Mouse (Mus musculus): ENCODE measurements around the gene Mc3r. TPM values are rescaled to one million over a fixed set of nuclear protein-coding genes. Genes with fewer than 3 reads are reported as not detected.
A peak's percentile ranks its signal among the peaks of the same experiment; 100 is the strongest.

The Mc3r gene
- polyA plus RNA-seq, 1 experiment from 2014 or later = 0.64 TPM

- Histone ChIP-seq H3K36me3 (ENCODE audit: control insufficient read depth, insufficient read depth, low read length) (no peaks in the 10 kb centered on the region), H3K4me3 (ENCODE audit: low read depth, low read length) (no peak overlapping the region)
- WGBS = 96% methylated on average over 6 of the region's 6 CpGs
These were observed 14.9 kb downstream of the Mc3r start for GRCm38 (mm10) chr2:172263216-172263615.

GRCm38 (mm10) chr2:172269907-172270306, 21.6 kb downstream of the Mc3r start:
- Histone ChIP-seq H3K36me3 (ENCODE audit: control insufficient read depth, insufficient read depth, low read length) (no peaks in the 10 kb centered on the region), H3K27me3 (ENCODE audit: control insufficient read depth, insufficient read depth, low read depth, low read length) (no peaks in the 10 kb centered on the region), H3K9me3 (replicated peaks; ENCODE audit: control insufficient read depth, low read length, poor library complexity, severe bottlenecking) (no peaks in the 10 kb centered on the region), H3K27ac (ENCODE audit: low read length) (peak overlapping the region; percentile 77), H3K4me1 (ENCODE audit: control insufficient read depth, insufficient read depth, low read length) (peaks cover 16% of the 10 kb centered on the region), H3K4me2 (ENCODE audit: low read length) (peak overlapping the region; percentile 13; the same call in 1 of the 2 replicates), H3K4me3 (ENCODE audit: low read depth, low read length) (no peak overlapping the region), H3K9ac (ENCODE audit: low read depth, low read length) (no peak overlapping the region)
- peak; percentile 75; the same call in 1 of the 2 replicates for ATAC-seq
- WGBS = 64% methylated on average over 11 of the region's 11 CpGs

More at GRCm38 (mm10) chr2:172263216-172263615, 14.9 kb downstream of the Mc3r start:
- Histone ChIP-seq H3K4me1 (ENCODE audit: control insufficient read depth, insufficient read depth, low read length) (no peaks in the 10 kb centered on the region), H3K9me3 (replicated peaks; ENCODE audit: control insufficient read depth, low read length, poor library complexity, severe bottlenecking) (no peaks in the 10 kb centered on the region), H3K27ac (ENCODE audit: low read length) (no peak overlapping the region), H3K9ac (ENCODE audit: low read depth, low read length) (no peak overlapping the region), H3K27me3 (ENCODE audit: control insufficient read depth, insufficient read depth, low read depth, low read length) (no peaks in the 10 kb centered on the region), H3K4me2 (ENCODE audit: low read length) (no peak overlapping the region)
- no peak for ATAC-seq

GRCm38 (mm10) chr2:172270485-172270944, 22.2 kb downstream of the Mc3r start:
- H3K27me3 ChIP-seq (ENCODE audit: control insufficient read depth, insufficient read depth, low read depth, low read length) = no peaks in the 10 kb centered on the region
- peak; percentile 55 for ATAC-seq
- 19% methylated on average over 9 of the region's 9 CpGs for WGBS
- H3K9ac ChIP-seq (ENCODE audit: low read depth, low read length) = peak overlapping the region; percentile 28; the same call in 1 of the 2 replicates
- peak overlapping the region; percentile 13; the same call in 1 of the 2 replicates for H3K4me2 ChIP-seq (ENCODE audit: low read length)
- peak overlapping the region; percentile 77 for H3K27ac ChIP-seq (ENCODE audit: low read length)
- no peaks in the 10 kb centered on the region for H3K9me3 ChIP-seq (replicated peaks; ENCODE audit: control insufficient read depth, low read length, poor library complexity, severe bottlenecking)
- H3K4me1 ChIP-seq (ENCODE audit: control insufficient read depth, insufficient read depth, low read length) = peaks cover 16% of the 10 kb centered on the region
- no peak overlapping the region for H3K4me3 ChIP-seq (ENCODE audit: low read depth, low read length)
- no peaks in the 10 kb centered on the region for H3K36me3 ChIP-seq (ENCODE audit: control insufficient read depth, insufficient read depth, low read length)

- ATAC-seq = 0 out of 2 replicates have a peak, but pooled peaks have one; percentile 32
- Histone ChIP-seq H3K9ac (ENCODE audit: low read depth, low read length) (peak overlapping the region; percentile 28; the same call in 1 of the 2 replicates), H3K4me1 (ENCODE audit: control insufficient read depth, insufficient read depth, low read length) (peaks cover 16% of the 10 kb centered on the region), H3K4me2 (ENCODE audit: low read length) (no peak overlapping the region), H3K4me3 (ENCODE audit: low read depth, low read length) (no peak overlapping the region), H3K27ac (ENCODE audit: low read length) (peak overlapping the region; percentile 77), H3K9me3 (replicated peaks; ENCODE audit: control insufficient read depth, low read length, poor library complexity, severe bottlenecking) (no peaks in the 10 kb centered on the region), H3K27me3 (ENCODE audit: control insufficient read depth, insufficient read depth, low read depth, low read length) (no peaks in the 10 kb centered on the region), H3K36me3 (ENCODE audit: control insufficient read depth, insufficient read depth, low read length) (no peaks in the 10 kb centered on the region)
- 69% methylated on average over 12 of the region's 12 CpGs for WGBS
These were observed 22.8 kb downstream of the Mc3r start for GRCm38 (mm10) chr2:172270974-172271697.

GRCm38 (mm10) chr2:172274662-172275061, 26.4 kb downstream of the Mc3r start:
- H3K27ac ChIP-seq (ENCODE audit: low read length) = no peak overlapping the region
- H3K4me3 ChIP-seq (ENCODE audit: low read depth, low read length) = no peak overlapping the region
- 82% methylated on average over 8 of the region's 8 CpGs for WGBS
- no peak overlapping the region for H3K4me2 ChIP-seq (ENCODE audit: low read length)
- ATAC-seq = no peak
- no peak overlapping the region for H3K9ac ChIP-seq (ENCODE audit: low read depth, low read length)
- H3K27me3 ChIP-seq (ENCODE audit: control insufficient read depth, insufficient read depth, low read depth, low read length) = no peaks in the 10 kb centered on the region
- H3K9me3 ChIP-seq (replicated peaks; ENCODE audit: control insufficient read depth, low read length, poor library complexity, severe bottlenecking) = no peaks in the 10 kb centered on the region
- H3K4me1 ChIP-seq (ENCODE audit: control insufficient read depth, insufficient read depth, low read length) = peaks cover 15% of the 10 kb centered on the region
- H3K36me3 ChIP-seq (ENCODE audit: control insufficient read depth, insufficient read depth, low read length) = no peaks in the 10 kb centered on the region

GRCm38 (mm10) chr2:172276155-172276554, 27.9 kb downstream of the Mc3r start:
- Histone ChIP-seq H3K27me3 (ENCODE audit: control insufficient read depth, insufficient read depth, low read depth, low read length) (no peaks in the 10 kb centered on the region), H3K4me1 (ENCODE audit: control insufficient read depth, insufficient read depth, low read length) (peaks cover 1% of the 10 kb centered on the region), H3K36me3 (ENCODE audit: control insufficient read depth, insufficient read depth, low read length) (no peaks in the 10 kb centered on the region), H3K4me3 (ENCODE audit: low read depth, low read length) (no peak overlapping the region), H3K9me3 (replicated peaks; ENCODE audit: control insufficient read depth, low read length, poor library complexity, severe bottlenecking) (no peaks in the 10 kb centered on the region), H3K27ac (ENCODE audit: low read length) (no peak overlapping the region), H3K4me2 (ENCODE audit: low read length) (no peak overlapping the region), H3K9ac (ENCODE audit: low read depth, low read length) (no peak overlapping the region)
- 84% methylated on average over 5 of the region's 5 CpGs for whole genome bisulfite sequencing
- no peak for ATAC-seq

- no peaks in the 10 kb centered on the region for H3K36me3 ChIP-seq (ENCODE audit: control insufficient read depth, insufficient read depth, low read length)
- no peak overlapping the region for H3K9ac ChIP-seq (ENCODE audit: low read depth, low read length)
- no peak overlapping the region for H3K27ac ChIP-seq (ENCODE audit: low read length)
- H3K4me3 ChIP-seq (ENCODE audit: low read depth, low read length) = no peak overlapping the region
- H3K4me2 ChIP-seq (ENCODE audit: low read length) = no peak overlapping the region
- H3K9me3 ChIP-seq (replicated peaks; ENCODE audit: control insufficient read depth, low read length, poor library complexity, severe bottlenecking) = no peaks in the 10 kb centered on the region
- peaks cover 15% of the 10 kb centered on the region for H3K4me1 ChIP-seq (ENCODE audit: control insufficient read depth, insufficient read depth, low read length)
- no peak for ATAC-seq
- no peaks in the 10 kb centered on the region for H3K27me3 ChIP-seq (ENCODE audit: control insufficient read depth, insufficient read depth, low read depth, low read length)
- 57% methylated on average over 3 of the region's 3 CpGs for WGBS
These were observed 30.7 kb downstream of the Mc3r start for GRCm38 (mm10) chr2:172278979-172279378.

GRCm38 (mm10) chr2:172282071-172282710, 33.9 kb downstream of the Mc3r start:
- no peaks in the 10 kb centered on the region for H3K9me3 ChIP-seq (replicated peaks; ENCODE audit: control insufficient read depth, low read length, poor library complexity, severe bottlenecking)
- H3K4me3 ChIP-seq (ENCODE audit: low read depth, low read length) = no peak overlapping the region
- peaks cover 15% of the 10 kb centered on the region for H3K4me1 ChIP-seq (ENCODE audit: control insufficient read depth, insufficient read depth, low read length)
- ATAC-seq = peak; percentile 73
- WGBS = 28% methylated on average over 19 of the region's 19 CpGs
- H3K27ac ChIP-seq (ENCODE audit: low read length) = 0 out of 2 replicates have a peak overlapping the region, but pooled peaks have one; percentile 47
- no peaks in the 10 kb centered on the region for H3K27me3 ChIP-seq (ENCODE audit: control insufficient read depth, insufficient read depth, low read depth, low read length)
- no peaks in the 10 kb centered on the region for H3K36me3 ChIP-seq (ENCODE audit: control insufficient read depth, insufficient read depth, low read length)
- peak overlapping the region; percentile 48; the same call in 1 of the 2 replicates for H3K9ac ChIP-seq (ENCODE audit: low read depth, low read length)
- peak overlapping the region; percentile 14 for H3K4me2 ChIP-seq (ENCODE audit: low read length)

- no peak overlapping the region for H3K4me3 ChIP-seq (ENCODE audit: low read depth, low read length)
- WGBS = 100% methylated on average over 1 of the region's 1 CpGs
- ATAC-seq = no peak
- no peaks in the 10 kb centered on the region for H3K36me3 ChIP-seq (ENCODE audit: control insufficient read depth, insufficient read depth, low read length)
- H3K9me3 ChIP-seq (replicated peaks; ENCODE audit: control insufficient read depth, low read length, poor library complexity, severe bottlenecking) = no peaks in the 10 kb centered on the region
- H3K4me1 ChIP-seq (ENCODE audit: control insufficient read depth, insufficient read depth, low read length) = peaks cover 7% of the 10 kb centered on the region
- no peak overlapping the region for H3K27ac ChIP-seq (ENCODE audit: low read length)
- no peak overlapping the region for H3K4me2 ChIP-seq (ENCODE audit: low read length)
- no peak overlapping the region for H3K9ac ChIP-seq (ENCODE audit: low read depth, low read length)
- no peaks in the 10 kb centered on the region for H3K27me3 ChIP-seq (ENCODE audit: control insufficient read depth, insufficient read depth, low read depth, low read length)
These were observed 39.4 kb downstream of the Mc3r start for GRCm38 (mm10) chr2:172287715-172288114.

Measured in midbrain, embryonic 16.5 days (tissue).